ENCODE assay signal across 22 mouse cellular contexts in the genomic region with DNA sequence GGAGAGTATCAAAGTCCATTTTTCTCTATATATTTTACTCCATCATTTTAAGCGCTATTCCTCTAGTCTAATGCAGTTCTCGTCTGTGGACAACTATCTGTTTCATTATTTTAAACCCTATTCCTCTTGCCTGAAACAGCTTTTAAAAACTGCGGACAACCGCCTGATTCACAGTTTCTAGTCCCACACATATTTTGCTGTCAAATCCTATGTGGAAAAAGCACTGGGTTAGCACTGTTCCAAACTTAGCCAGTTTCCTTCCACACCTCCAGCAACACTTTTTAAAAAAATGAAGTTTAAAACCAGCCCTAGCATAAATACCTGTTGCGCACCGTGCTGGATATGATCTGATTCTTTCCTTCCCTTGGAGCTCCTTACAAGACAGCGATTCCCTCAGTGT.
"Had no signal": no experiment of that assay in that cellular context is flagged by ENCODE, and none has a peak within 500 bp of the region (broad histone marks: within the 10 kb centered on the region; RNA-seq: fewer than 3 reads in every experiment).

No protein-coding gene starts in this region.

- DNase-seq: gastrocnemius, adult 2 months; gastrocnemius, postnatal 10 days; gastrocnemius, postnatal 25 days; heart, adult 18-20 months; heart, postnatal 10 days; heart, postnatal 4 days; kidney, adult 18-20 months; kidney, adult 8-10 months; kidney, postnatal 10 days; kidney, postnatal 25 days; kidney, postnatal 4 days; liver; liver, embryonic 13.5 days had no signal

- H3K4me1 ChIP-seq: heart, embryonic 10.5 days; heart, embryonic 12.5 days; hindbrain, embryonic 10.5 days; hindbrain, embryonic 12.5 days; intestine, embryonic 15.5 days; limb, embryonic 10.5 days; limb, embryonic 12.5 days; liver, embryonic 13.5 days had no signal

- H3K27ac ChIP-seq: gastrocnemius, adult 2 months; heart, embryonic 10.5 days; hindbrain, embryonic 10.5 days; hindbrain, embryonic 12.5 days; hindbrain, embryonic 14.5 days; intestine, embryonic 15.5 days; layer of hippocampus, adult 2 months; limb, embryonic 10.5 days; limb, embryonic 12.5 days; liver, embryonic 13.5 days had no signal

- H3K36me3 ChIP-seq: heart, embryonic 10.5 days; heart, embryonic 12.5 days; hindbrain, embryonic 10.5 days; hindbrain, embryonic 12.5 days; intestine, embryonic 15.5 days; limb, embryonic 10.5 days; limb, embryonic 12.5 days; liver, embryonic 13.5 days had no signal

- H3K9ac ChIP-seq: heart, embryonic 12.5 days; hindbrain, embryonic 12.5 days; hindbrain, embryonic 14.5 days; intestine, embryonic 15.5 days; limb, embryonic 12.5 days; liver, embryonic 13.5 days had no signal

- H3K4me3 ChIP-seq: gastrocnemius, adult 2 months; heart, embryonic 10.5 days; heart, embryonic 12.5 days; hindbrain, embryonic 10.5 days; hindbrain, embryonic 12.5 days; intestine, embryonic 15.5 days; layer of hippocampus, adult 2 months; limb, embryonic 10.5 days; limb, embryonic 12.5 days; liver, embryonic 13.5 days had no signal

- H3K9me3 ChIP-seq: heart, embryonic 10.5 days; heart, embryonic 12.5 days; hindbrain, embryonic 10.5 days; hindbrain, embryonic 12.5 days; intestine, embryonic 15.5 days; limb, embryonic 10.5 days; limb, embryonic 12.5 days; liver, embryonic 13.5 days had no signal
